Mouse (Mus musculus): ENCODE results near the gene Gm20521.

Gene Gm20521

DNA sequence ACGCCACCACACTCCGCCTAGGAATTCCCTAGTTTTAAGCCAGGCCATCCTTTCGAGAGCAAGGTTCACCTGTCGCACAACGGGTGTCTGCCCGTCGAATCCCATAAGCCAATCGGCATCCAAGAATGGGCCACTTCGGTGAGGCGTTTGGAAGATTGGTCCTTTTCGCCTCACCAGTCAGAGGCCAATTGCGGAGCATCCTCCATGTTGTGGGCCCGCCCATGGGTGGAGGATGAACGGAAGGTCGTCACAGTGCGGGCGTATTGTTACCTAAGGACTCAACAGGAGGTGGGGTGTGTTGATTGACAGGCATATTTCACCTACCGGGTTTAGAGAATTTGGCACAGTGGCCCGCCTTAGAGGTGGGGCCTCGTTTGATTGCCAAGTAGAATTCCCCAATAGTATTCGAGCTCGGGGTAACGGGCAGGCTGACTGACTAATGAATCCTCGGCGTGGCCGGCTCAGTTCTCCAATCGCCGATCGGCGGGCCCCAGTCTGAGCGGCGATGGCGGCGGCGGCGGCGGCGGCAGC, 10.5 kb downstream of the Gm20521 start:
- peak; percentile 96 for DNase-seq (ENCODE audit: low spot score)

DNA sequence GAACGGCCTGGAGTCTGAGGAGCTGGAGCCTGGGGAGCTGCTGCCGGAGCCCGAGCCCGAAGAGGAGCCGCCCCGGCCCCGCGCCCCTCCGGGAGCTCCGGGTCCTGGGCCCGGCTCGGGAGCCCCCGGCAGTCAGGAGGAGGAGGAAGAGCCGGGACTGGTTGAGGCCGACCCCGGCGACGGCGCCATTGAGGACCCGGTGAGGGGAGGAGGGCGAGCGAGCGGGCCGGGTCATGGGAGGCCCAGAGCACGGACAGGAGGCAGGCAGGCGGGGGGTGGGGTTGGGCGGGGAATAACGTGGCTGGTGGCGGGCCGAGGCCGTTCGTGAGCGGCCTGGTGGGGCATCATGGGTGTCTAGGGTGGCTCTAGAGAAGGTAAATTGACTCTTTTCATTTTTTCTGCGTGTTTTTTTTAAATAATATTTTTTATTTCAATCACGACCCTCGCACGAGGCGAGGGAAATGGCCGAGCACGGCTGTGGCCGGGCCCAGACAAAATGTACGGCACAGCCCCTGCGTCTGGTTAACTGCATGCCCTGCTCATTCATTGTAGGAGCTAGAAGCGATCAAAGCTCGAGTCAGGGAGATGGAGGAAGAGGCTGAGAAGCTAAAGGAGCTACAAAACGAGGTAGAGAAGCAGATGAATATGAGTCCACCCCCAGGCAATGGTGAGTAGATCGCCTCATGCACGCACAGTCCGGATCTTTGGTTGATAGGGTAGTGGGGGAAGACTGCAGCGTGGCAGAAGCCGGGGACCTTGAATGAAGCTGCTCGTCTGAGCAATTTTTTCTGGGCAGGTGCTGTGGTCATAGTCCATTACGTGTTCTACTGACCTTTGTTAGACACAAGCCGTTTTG, 11.3 kb downstream of the Gm20521 start:
- peak; percentile 54 for DNase-seq (ENCODE audit: low spot score)

DNA sequence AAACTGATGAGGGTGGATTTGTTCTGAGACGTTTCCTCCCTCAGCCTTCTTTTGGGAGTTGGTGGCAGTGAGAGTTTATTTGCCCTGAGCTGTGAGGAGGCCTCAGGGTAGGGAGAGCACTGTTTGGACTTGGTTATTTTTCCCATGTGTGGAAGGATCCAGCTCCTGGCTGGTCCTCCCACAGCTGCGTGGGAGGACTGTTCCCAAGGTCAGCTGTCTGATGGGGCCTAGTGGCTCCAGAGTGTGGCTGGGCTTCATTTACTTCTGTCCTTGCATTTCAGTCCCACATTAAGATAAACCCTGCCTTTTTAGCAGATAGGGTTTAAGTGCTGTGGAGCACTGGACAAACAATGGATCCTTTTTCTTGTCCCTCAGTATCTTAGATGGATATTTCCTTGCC, 14.2 kb downstream of the Gm20521 start:
- no peak for DNase-seq (ENCODE audit: low spot score)

DNA sequence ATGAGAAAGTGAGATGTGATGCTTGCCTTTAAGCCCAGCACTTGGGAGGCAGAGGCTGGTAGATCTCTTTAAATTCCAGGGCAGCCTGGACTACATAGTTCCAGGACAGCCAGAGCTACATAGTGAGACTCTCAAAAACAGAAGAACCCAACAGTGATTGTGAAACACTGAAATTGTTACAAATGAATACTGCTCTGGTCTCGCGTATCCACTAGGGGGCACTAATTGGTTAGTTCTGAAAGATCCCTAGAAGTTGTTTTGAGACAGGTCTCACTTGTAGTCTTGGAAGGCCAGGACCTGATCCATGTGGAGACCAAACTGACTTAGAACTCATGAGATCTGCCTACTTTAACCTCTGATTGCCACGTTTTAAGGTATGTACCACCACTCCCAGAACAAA, 17.1 kb downstream of the Gm20521 start:
- DNase-seq (ENCODE audit: low spot score): no peak

DNA sequence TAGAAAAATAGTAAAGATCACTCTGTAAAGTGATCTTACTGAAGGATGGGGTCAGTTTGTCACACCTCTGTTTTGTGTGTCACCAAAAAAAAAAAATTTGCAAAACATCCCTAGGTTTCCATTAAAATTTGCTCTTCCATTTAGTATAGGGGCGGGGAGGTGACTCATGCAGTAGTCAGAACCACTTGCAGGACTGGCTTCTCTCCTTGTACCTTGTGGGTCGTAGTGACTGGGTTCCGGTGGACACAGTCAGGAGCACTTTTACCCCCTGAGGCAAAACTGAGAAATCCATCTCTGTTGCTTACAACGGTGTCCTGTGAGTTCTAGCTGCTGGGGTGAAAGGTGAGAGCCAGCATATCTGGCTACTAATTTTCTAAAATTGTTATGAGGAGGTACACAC, 20.4 kb downstream of the Gm20521 start:
- DNase-seq (ENCODE audit: low spot score): no peak

DNA sequence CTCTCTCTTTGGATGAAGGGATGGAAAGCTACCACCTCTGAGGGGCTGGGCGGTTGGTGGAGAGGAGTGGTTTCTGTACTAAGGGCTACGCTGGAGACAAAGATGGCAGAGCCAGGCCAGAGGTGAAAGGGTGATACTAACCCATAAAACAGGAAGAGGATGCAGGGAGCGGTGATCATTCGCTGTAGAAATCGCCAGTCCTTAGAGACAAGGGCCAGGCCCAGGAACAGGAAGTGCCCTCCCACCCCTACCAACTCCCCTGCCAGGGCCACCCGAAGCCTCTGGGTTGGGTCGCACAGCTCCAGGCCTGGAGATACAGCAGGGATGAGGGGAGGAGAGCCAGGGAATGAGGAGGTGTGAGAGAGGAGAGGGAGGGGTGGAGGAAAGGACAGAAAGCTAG, 25.4 kb downstream of the Gm20521 start:
- no peak for DNase-seq (ENCODE audit: low spot score)

DNA sequence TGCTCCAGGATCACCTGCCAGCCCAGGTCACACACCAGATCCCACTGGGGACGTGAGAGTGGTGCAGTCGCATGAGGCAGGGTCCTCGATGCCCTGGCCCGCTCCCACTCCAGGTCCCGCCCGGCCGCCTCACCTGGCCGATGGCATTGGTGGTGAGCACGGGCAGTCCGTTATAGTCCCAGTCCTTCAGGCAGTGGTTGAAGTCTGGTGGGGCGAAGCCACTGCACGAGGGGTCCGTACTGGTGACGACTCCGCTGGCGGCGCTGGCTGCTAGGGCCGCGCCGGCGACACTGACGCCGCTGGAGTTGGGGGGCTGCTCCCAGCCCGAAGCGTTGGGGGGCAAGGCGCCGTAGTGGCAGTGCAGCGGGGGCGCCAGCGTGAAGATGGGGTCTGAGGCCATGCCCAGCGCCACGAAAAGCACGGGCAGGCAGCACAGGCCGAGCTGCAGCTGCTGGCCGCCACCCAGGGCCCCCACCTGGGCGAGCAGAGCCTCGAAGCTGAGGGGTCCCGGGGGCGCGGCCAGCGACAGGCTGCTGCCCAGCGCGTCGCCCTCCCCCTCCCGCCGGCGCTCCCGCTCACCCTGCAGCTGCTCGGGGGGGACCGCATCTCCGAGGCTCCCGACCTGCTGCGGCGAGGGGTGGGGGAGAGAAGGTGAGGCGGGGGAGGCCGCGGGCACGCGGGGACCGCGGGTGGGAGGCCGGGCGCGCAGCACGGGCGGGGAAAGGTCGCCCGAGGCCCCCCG, 29.0 kb downstream of the Gm20521 start:
- DNase-seq (ENCODE audit: low spot score): no peak

DNA sequence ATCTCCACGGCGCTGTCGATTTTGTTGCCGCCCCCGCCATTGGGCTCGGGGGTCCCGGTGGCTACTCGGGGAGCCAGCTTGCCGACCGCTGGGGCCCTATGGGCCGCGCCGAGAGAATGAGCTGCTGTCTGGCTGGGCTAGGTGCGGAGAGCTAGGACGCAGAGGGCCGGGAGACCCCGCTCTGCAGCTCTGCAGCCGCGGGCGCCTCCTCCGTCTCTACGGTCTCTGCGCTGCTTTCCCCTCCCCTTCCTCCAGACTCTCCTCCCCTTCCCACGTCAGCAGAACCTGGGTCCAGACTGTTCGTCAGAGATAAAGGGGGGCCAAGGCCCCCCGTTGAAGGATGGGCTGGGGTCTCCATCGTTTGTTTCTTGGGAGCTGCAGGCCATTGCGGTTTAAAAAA, 29.6 kb downstream of the Gm20521 start, which contains the start of gene Slc22a17:
Slc22a17 (minus strand) TSS at position 247 of the 400 bp plus-strand sequence.
- peak; percentile 64 for DNase-seq (ENCODE audit: low spot score)

DNA sequence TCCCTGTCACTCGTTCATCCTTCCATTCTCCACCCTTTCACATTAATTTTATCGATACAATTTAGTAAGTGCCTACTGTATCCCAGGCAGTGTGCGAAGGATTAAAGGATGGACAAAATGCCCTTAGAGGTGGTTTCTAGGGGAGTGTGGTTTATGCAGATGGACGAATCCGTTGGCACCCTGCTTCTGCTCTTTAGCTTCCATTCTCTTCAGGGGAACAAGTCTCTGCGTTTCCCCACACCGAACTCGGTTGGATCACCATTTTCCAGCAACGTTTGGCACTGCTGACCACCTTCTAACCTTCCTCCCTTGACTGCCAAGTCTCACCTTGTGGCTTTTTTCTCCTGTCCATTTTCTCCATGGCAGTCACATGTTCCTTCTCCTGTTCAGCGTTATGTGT, 30.1 kb downstream of the Gm20521 start:
- no peak for DNase-seq (ENCODE audit: low spot score)

DNA sequence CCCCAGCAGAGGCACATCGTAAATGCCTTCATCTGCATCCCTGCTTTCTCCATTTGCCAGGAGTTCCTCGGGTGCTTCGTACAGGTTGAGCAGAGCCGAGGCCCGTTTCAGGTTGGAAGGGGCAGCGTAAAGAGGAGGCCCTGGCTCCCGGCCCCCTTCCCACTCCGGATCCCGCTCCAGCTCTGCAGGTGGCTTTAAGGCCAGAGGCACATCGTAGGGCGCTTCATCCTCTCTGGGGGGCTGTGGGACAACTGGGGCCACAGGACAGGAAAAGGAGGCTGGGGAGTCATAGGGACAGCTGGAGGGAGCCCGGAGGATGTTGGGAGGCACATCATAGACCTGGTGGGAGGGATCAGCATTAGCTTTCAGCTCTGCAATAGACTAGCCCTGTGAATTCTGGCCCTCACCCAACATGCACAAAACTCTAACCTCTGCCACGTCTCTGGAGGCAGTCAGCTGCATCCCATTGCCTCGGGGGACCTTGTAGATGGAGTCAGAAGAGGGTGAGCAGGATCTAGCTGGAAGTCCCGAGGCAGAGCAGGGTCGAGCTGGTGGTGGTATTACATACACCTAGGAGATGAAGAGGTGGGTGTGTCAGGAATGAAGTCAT, 36.9 kb downstream of the Gm20521 start:
- DNase-seq (ENCODE audit: low spot score): no peak

DNA sequence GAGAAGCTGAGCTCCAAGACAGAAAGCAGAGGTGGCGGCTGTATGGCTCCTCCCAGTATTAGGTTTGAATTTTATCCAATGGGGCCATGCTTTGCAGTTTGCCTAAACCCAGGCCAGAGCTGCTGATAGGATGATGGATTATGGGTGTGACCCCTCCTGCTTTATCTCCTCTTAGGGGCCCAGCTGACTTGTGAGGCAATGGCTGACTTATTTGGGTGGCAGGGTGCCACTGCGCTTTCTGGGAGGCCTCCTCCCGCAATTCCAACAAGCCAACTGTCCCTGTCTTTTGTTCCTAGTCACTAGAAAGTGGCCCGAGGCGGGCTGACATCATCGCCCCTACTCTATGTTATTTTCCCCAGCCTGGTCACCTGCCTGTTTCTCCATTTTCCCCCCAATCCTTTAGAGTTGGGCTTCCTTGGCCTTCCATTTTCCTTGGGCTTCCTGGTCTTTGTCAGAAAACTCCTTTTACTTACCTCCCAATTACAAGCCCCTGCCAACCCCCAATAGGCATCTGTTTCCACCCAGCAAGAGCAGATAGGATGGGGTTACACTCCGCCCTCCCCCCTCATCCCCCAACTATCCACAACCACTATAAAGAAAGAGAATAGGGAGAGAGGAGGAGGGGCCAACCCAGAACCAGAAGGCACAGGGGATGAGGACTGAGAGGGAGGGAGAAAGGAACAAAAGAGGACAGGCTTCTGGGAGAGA, 41.6 kb downstream of the Gm20521 start:
- DNase-seq (ENCODE audit: low spot score): peak; percentile 56

DNA sequence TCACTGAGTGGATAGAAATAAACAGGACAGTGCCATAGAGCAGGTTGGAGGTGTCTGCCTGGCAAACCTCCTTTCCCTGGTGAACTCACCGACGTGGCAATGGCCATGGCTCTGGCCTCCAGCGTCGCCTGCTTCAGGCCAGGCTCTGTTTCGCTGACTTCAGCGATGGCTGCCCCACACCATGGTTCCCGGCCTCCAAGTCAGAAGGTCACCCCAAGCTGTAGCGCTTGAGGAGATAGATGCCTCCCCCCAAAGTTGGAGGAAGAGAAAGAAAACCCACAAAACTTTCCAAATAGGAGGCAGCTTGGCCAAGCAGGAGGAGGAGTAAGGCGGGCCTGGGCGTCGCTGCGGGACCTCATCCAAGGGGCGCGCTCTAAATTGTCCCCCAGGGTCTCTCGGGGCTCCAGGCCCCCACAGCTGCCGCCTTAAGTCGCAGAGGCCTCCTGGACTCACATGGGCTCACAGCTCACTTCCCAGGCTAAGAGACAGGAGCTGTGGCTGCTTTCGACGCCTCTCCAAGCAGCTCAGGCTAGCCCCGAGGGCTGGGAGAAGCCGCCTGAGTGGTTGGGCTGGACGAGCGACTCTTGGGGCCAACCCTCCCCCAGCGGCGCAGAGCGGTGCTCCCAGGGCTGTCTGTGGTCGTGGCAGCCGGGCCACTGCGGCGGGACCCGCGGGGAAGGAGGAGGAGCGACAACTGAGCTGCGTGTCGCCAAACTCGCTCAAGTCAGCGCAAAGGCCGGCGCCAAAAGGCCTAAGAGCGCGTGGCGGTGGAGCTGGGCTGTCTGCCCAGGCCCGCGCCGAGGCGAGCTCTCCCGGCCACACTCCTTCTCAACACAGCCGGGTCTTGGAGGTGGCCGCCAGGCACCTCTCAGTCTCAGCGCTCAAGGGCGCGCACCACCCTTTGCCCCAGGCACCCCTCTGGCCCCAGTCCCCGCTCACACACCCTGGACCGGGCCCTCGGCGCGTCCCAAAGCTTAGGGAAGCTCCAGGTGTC, 42.4 kb downstream of the Gm20521 start, which contains the start of gene Efs:
Efs (minus strand) TSS at position 778 of the 994 bp plus-strand sequence.
- peak; percentile 71 for DNase-seq (ENCODE audit: low spot score)

DNA sequence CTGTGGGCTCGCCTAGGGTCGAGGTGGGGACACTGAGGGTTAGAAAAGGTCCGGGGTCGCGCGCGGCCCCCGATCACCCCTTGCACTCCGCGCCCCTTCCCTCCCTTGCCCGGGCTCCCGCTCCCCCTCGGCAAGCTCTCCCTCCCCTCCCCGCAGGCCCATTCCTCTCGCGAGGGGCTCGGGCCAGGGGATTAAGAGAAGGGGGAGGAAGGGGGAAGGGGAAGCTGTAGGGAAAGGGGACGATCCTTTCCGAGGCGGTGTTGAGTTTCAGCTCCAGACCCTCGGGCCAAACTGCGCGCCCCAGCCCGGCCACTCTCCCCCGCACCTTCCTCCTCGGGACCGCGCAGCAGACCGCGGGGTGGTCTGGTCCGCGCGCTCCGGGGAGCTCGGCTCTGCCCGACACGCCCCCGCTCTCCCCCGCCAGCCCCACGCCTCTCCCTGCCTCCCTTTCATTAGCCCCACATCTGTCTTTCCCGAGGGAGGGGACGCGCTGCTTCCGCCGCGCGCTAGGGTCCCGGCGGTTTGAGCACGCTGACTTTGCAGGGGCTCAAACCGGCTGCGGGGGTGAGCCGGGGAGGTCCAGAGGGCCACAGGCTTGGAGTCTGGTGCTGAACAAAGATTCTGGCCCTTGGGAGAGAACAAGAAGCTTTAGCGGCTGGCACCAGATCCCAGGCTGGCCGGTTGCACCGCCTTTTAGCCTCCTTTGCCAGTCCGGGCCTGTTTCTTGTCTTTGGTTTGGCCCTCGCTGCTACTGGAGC, 43.3 kb downstream of the Gm20521 start:
- DNase-seq (ENCODE audit: low spot score): peak; percentile 57

DNA sequence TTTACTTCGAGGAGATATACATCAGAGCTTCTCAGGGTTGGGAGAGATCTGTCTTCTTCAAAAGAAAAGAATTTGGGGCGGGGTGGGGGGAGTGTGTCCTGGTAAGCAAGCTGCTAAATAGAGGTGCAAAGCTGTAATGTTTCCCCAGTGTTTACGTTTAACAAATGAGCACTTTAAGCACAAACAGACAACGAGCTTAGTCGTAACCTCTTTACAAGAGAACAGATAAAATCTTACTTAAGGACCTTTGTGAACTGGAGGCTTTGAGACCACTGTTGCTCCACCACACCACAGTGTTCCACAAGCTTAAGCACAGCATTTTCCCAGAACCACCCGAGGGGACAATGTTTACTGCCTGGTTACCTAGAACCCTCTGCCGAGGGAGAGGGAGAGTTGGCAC, 44.1 kb downstream of the Gm20521 start:
- no peak for DNase-seq (ENCODE audit: low spot score)

DNA sequence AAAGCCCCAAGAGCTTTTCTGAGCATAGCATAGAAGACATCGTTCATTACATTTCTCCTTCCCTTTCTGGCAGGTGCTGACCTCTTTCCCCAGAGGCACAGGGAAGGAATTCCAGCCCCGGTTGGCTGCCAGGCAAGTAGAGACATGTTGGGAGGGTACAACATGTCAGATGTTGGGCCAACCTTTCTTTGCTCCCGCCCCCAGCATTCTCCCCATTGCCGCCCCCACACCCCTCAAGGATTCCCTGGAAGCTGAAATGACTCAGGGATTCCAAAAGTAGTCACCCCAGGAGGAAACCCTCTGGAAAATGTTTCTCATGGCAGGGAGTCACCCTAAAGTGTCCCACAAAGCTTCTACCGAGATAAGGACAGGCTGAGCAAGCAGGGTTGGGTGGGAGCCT, 46.6 kb downstream of the Gm20521 start:
- no peak for DNase-seq (ENCODE audit: low spot score)

DNA sequence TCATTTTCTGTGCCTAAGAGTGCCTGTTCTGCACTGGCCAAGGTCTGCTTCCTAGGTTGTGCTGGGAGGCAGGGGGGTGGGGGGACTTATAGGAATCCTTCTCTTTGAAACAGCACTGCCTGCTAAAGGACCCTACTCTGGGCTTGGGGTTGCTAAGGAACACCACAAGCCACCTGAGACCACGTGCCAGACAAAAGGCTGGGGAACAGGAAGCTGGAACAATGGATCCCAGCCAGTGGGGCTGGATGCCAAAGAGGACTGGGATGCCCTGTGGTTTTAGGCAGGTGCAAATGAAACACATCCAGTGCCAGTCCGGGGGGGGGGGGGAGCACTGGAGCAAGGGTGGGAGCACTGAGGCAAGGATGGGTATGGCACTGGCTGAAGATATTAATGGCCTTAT, 47.2 kb downstream of the Gm20521 start:
- no peak for DNase-seq (ENCODE audit: low spot score)

DNA sequence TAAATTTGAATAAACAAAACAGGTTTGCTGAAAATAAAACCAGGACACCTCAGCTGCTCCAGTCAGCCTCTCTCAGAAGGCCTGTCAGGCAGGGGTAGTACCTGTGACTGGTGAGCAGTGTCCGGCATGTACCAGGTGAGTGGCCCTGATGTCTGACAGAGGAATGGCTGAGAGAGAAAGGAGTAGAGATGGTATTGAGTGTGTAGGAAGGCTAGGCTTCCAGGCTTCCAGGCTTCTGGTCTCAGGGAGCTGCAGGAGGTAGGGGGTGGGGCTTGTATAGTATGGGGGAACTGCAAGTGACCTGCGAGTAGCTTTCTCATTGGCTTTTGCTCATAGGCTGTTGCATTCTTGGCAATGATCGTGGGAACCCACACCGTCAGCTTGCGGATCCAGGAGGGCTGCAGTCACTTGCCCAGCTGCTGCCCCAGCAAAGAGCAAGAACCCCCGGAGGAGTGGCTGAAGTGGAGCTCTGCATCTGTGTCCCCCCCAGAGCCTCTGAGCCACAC, 49.5 kb downstream of the Gm20521 start, which contains the start of gene Il25:
Il25 (plus strand) TSS at position 51 of the 506 bp plus-strand sequence.
- DNase-seq (ENCODE audit: low spot score): no peak

DNA sequence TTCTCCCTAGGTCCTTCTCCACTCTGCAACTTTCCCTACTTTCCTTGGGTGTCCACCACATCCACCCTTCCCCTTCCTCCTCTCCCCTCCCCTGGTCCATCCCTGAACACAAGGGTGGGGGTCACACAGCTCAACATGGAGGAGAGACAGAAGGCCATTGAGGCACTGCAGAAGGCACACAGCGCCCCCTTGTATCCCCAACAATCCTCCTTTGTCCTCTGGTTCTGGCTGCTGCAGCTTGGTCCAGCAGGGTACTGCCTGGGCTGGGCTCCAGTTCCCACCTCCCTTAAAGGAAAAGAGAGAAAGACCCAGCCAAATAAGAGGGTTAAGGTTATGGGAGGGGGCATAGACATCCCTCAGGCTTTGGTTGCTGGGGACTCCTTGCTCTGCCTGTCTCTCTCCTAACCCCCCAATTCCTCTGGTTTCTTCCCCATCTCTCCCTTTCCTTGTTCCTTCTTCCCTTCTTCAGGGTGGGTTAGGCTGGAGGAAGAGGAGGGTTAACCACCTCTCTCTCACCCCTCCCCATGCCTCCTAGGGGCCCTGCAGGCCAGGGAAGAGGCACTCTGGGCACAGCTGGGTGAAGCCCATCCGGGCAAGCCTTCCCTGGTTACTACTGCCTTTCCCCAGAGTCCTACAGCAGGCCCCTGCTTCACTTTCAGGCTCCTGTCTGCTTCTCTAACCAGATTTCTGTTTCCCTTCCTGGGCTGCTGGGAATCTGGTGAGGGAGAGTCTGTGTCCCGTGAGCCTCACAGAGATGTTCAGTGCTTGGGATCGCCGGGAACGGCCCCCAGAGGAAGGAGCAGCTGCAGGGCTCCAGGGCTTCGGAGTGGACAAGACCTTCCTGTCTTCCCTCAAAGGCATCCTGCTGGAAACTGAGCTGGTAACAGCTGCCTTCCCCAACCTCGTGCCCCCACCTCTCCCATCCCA, 52.9 kb downstream of the Gm20521 start, which contains the start of gene Cmtm5:
Cmtm5 (plus strand) TSS at position 358 of the 927 bp plus-strand sequence.
- no peak for DNase-seq (ENCODE audit: low spot score)
